Mouse (Mus musculus) adrenal gland, adult 8-10 months (tissue): Measurements from ENCODE around the gene Calcb. TPM values are rescaled to one million over a fixed set of nuclear protein-coding genes. Genes with fewer than 3 reads are reported as not detected.

ENCODE experiments used
- DNase-seq: peaks from one replicate; pipeline ENCODE4 v3.0.0; 2022
- total RNA-seq, 4 experiments: library from RNA; stranded (reverse); gene quantifications; 2 replicates each; pipeline ENCODE4 v1.2.4; 2022

Gene Calcb
- total RNA-seq, 4 experiments from 2014 or later: 0.35 TPM; not detected in 3

- DNase-seq: no peak
These were observed 35.8 kb downstream of the Calcb start for GRCm38 (mm10) chr7:114754196-114754595.

GRCm38 (mm10) chr7:114754626-114755025, 36.2 kb downstream of the Calcb start:
- DNase-seq: no peak

- no peak for DNase-seq
These were observed 44.2 kb downstream of the Calcb start for GRCm38 (mm10) chr7:114762660-114763059.

DNA sequence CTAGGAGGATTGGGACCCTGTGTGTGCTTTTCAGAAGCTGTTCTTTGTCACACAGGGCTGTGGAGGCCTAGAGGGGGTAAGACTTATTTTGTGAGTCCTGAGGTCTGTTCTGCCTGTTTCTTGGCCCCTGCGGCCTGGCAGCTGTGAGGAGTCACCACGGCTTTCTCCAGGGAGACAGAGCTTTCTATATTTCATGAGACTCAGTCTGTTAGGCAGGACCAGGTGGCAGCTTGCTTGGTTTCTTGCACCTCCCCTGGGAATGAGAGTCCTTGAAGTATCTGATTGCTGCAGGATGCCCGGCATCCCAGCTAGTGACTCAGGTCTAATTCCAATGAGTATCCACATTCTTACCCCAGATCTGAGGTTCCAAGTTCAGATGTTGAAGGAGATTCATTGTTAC, 46.8 kb downstream of the Calcb start:
- no peak for DNase-seq

- DNase-seq: no peak
These were observed 48.1 kb downstream of the Calcb start for GRCm38 (mm10) chr7:114766523-114766922.

DNA sequence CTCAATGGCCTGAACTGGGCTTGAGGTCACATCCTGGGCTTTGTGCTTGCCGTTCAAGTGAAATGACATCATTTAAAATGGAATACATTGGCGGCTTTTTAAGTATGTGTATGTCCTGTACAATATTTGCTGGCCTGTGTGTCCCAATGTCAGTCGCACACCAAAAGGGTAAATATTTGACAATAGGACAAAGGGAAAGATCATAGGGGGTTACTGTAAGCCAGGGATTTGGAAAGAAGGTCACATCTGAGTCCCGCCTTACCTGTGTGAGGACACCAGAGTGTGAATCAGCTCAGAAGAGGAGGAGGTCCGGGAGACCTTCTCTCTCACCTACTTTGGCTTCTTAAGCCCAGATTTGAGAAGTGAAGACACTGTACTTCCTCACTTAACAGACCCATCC, 50.1 kb downstream of the Calcb start:
- no peak for DNase-seq

DNA sequence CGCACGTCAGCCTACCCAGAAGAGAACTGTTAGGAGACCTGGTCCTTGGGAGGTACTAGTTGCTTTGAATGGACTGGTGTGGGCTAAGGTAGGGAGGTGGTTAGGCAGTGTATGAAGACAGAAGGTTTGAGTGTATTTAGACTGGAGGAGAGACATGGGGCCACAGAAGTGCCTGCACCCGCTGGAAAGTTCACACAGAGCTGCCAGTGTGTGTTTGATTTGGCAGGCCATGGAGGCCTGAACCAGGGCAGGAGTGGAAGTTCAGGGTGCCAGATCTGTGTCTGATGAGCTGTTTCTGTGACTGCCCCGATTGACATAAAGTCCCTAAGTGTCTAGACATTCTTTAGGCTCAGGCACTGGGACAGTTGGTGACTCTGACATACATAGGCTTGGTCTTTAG, 50.6 kb downstream of the Calcb start:
- no peak for DNase-seq

GRCm38 (mm10) chr7:114770586-114770985, 52.1 kb downstream of the Calcb start:
- no peak for DNase-seq

DNA sequence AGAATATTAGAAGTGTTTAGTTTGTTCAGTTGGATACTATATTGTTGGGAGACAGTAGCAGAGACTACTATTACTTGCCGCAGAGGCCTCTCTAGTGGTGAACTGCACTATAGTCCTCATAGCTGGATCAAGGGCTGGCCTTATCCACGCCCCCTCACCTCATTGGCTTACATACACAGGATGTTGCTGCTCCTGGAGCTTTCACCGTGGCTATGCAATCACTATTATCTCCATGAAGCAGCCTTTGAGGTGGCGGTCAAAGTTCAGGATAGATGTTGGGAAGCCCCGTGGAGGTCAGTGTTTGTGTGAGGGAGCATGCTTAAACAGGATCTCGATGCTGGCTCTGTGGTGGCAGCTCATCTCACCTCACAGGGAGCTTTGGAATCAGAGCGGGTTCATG, 53.4 kb downstream of the Calcb start:
- DNase-seq: no peak

Other genes with a start within 250 kb of the Calcb start
- 1 to 10 TPM; 1.2 to 2.2 (median 1.8) TPM for gene Cyp2r1, start 155.7 kb upstream of the Calcb start, total RNA-seq
- gene Calca, start 82.3 kb upstream of the Calcb start, total RNA-seq: 1 to 10 TPM in 1 of 4 experiments, under 1 TPM in 1, not detected in 2; 0.41 to 1.6 TPM
- 1 to 10 TPM in 3 of 4 experiments, under 1 TPM in 1; 0.81 to 2.5 (median 1.3) TPM for gene Insc, start 25.1 kb downstream of the Calcb start, total RNA-seq